Mouse (Mus musculus) spleen, postnatal 14 days (tissue): ENCODE data around the gene Ccl6.
"Not testable (repeated sequence)": the region's sequence is repeated elsewhere in the genome, so short reads cannot be mapped to it uniquely, and the experiment has no call there.

ENCODE experiments used
- DNase-seq, 2 experiments: peaks; one replicate each; pipeline ENCODE4 v3.0.0; 2021 to 2022; ENCODE audit warnings: low spot score in 2 of 2

Ccl6 gene

DNA sequence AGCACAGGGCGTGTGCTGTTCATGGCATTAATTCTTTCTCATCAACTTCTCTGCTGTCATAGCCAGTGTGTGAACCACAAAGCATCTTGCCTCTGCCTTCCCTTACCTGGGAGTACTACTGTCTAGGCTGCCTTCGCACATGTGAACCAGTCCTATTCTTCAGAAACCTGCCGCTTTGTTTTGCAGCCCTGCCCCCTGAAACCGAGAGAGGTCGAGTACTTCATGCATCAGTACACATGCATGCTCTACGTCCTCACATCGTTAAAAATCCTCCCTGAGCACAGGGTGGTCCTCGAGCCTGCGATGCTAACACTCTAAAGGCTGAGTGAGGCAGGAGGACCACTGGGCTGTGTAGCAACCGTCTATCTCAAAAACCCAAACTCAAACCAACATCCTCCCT lies 35.8 kb downstream of the Ccl6 start:
- DNase-seq = no peak

DNA sequence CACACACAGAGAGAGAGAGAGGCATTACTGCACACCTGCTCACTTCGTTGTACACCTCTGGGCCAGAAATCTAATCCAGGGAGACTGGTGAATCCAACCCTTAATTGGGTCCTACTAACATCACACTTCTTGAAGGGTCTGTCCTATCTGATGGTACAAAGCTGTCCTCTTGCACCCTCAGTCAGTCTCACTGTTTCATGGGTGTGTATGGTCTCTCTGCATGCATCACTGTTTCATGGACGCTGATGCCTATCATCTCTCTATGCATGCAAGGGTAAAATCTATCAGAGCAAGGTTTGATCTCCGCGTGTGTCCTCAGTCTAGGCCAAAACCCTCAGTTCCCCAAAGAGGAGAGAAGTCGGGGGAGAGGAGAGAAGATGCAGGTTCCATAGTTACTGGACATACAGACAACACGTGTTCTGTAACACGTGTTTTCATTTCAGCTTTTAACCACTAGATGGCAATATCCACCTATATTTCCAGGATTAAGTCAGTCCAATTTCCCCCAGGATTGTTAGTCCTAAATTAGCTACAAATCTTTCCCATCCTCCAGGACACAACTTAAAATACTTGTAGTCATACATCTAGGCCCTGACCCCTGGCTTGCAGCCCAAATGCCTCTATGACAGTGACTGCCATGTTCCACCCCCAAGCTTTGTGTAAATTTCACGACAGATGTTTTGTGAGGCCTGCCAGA lies 36.7 kb downstream of the Ccl6 start:
- no peak for DNase-seq

DNA sequence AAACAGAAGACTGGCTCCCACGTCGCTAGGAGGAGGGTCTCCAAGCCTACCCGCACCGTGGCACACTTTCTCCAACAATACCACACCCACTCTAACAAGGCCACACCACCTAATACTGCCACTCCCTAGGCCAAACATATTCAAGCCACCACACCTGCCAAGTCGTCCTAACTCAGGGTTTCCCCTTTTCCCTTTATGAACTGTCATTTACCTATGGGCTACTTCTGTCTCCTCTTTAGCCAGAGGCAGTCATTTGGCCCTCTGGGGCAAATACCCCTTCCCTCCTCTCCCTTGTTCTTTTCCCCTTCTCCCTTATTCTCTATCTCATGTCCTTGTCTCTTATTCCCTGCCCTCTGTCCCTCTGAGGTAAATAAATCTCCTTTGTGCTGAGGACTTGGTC lies 41.2 kb downstream of the Ccl6 start:
- DNase-seq = no peak

DNA sequence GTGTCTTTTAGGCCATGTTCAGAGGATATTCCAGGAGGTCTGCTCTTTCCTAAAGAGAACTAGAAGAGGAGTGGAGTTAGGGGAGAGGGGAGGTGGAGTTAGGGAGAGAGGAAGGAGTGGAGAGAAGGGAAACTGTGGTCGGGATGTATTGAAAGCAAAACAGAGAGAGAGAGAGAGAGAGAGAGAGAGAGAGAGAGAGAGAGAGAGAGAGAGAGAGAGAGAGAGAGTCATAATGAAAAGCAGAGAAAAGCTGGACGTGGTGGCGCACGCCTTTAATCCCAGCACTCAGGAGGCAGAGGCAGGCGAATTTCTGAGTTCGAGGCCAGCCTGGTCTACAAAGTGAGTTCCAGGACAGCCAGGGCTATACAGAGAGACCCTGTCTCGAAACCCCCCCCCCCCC lies 41.9 kb downstream of the Ccl6 start:
- DNase-seq = not testable (repeated sequence)

DNA sequence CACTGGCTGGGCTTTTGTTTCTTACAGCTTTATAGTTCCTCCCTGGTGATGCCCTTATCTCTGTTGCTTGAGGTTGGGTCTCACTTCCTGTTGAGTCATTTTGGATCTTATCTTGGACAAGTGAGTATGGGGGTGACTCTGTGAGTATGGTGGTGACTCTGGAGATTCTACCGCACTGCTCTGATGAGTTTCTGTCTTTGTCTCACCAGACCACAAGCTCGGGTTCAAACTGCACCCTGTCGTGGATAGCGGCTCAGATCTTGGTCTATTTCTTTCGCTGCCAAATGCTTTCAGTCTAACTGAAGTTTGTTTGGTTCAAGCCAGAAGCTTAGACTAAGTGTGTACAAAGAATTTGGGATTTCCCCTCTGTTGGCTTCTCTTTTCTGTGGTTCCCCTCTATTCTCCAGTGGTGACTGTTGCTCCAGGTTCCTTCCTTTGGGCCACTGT lies 42.7 kb downstream of the Ccl6 start:
- DNase-seq = no peak

DNA sequence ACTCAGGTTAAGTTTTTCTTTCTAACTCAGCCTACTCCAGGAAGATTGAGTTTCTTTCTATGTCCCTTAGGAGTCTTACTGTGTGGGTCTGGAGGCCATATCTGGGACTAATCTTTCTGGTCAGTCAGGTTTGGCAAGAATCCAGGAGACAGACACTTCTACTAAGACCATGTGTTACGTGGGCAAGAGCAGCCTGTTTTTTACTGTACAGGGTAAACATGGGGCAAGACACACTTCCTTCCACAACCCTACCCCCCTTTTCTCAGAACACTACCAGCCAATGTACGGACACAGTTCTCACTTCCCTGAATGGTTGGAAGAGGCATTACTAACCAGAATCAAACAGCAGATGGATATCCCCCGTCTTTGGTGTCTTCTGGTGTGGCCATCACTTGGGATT lies 48.7 kb downstream of the Ccl6 start:
- no peak for DNase-seq

DNA sequence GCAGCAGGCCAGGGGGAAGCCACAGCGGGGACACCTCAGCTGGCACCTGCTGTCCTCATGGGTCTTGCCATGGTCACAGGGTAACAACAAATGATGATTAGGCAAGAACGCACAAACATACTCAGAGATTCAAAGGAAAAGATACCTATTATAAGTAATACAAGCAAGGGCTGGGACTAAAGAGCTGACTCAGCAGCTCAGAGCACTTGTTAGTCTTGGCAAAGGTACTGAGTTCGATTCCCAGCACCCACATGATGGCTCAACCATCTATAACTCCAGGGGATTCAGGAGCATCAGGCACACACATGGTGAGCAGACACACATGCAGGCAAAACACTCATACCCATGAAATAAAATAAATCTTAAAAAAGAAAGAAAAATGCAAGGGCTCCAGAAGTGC lies 51.5 kb downstream of the Ccl6 start:
- DNase-seq = no peak

DNA sequence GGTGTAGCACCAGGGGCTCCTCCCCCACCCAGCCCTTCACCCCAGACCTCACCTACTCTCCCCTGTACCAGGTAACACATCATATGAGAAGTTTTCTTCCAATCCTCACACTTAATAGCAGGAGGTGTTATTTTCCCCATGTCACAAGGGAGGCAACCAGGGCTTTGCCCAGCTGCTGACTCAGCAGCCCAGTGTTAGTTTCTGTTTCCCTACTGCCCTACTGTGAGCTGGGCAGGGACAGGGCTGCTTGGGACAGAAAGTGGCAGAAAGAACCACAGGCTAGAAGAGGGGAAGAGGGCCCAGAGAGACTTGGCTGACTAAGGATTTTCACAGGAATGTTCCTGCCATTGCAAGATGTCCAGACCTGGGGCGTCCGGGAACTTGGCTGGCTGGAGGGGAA lies 52.0 kb downstream of the Ccl6 start:
- DNase-seq = no peak

DNA sequence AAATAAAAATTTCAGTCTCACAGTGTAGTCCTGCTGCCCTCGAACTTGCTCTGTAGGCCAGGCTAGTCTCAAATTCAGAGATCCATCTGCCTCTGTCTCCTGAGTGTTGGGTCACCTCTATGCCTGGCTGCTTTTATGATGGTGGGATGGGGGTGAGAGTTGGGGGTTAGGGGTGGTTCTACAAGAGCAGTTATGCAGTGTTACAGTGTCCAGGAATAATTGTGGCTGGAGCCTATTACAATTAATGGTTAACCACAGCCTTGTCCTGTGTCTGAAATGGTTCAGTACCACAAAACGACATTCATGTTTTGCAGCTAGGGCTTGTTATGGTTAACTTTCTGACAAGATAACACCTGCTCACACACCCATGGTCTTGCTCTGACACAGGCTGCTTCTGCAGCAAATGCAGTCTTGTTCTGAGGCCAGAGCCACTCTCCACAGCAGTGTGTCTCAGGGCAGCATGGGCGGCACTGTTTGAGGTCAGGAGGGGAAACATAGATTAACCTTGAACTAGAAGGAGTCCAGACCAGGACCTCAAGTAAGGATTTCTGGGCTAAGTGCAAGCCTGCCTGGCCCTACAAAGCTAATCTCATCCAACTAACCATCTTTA lies 54.1 kb downstream of the Ccl6 start:
- DNase-seq = no peak
